Mouse (Mus musculus): ENCODE measurements at regions not wholly inside any gene's neighbourhood (a gene's known extent, or its start where the extent isn't known, plus 50 kb on each side); places are given as distances from the start of the nearest gene placed in this dataset.

GRCm38 (mm10) chr2:74187963-74188790, 277.1 kb upstream of the Atp5g3 start:
- no peak for DNase-seq (ENCODE audit: low spot score)

- no peak for DNase-seq (ENCODE audit: low spot score)
Observed at GRCm38 (mm10) chr2:74178106-74178505, 267.0 kb upstream of the Atp5g3 start.

DNA sequence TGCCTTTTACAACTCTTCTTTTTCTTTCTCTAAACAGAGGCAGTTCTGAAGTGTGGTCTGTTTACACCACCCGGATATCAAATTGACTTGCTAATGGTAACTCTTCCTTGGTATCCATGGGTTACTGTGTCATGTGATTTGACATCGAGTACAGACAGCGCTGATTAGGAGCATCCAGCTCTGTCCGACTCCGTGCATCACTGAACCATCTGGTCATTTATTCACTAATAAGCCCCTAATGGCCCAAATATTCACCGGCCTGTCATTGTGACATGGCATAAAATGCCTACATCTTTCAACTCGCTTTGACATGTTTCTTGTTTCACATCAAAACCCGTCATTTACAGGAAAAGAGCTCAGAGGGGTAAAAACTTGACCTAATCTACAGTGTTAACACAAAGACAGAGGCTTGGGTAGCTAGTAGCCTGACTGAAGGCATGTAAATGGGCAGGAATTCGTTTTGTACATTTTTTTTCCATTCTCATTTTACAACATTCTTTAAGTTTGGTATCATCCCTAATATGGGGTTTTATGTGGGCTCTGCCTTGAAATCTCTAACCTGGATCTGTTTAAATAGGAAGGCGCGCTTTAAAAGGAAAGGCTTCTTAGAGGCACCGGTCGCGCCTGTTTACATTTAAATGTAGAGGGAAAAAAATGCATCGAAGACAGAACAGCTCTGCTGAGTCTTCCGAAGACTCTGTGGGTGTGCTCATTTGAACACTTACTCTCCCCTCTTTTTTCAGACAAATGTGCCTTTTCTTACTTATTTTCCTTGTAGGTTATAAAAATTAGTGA, 257.8 kb upstream of the Atp5g3 start:
- DNase-seq (ENCODE audit: low spot score) = no peak

DNA sequence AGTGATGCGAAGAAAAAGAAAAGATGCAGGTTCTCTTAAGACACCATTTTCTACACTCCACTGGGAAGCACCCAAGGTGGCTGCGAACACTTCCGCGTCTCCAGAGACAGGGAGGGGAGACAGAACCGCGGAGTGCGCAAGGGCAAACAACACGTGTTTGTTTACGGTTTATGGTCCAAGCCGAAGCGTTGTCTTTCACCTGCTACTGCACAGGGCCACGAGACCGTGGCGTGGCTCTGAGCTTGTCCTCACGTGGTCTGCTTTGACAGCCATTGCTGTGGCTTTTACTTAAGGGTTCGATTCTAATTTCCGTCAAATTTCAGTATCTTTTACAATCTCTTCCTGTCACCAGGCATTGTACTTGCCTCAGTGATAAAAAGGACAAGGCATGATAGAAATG, 257.2 kb upstream of the Atp5g3 start:
- no peak for DNase-seq (ENCODE audit: low spot score)

DNA sequence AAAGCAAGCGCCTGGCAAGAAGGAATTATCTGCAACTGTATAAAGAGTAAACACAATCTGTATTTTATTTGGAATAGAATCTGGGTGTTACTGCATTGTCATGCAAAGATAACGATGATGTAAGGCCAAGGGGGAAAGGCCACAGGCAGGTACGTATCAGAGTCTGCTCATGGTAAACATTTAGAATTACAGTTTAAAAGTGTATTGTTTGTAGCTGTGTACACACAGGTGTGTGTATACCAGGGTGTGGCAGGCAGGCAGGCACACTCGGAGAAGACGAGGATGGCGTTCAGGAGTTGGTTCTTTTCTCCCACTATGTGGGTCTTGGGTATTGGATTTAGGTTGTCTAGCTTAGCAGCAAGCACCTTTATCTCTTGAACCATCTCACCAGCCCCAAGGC, 242.9 kb upstream of the Atp5g3 start:
- DNase-seq (ENCODE audit: low spot score) = no peak

- no peak for DNase-seq (ENCODE audit: low spot score)
Observed at GRCm38 (mm10) chr2:74153247-74153850, 242.2 kb upstream of the Atp5g3 start.

GRCm38 (mm10) chr2:74152534-74153246, 241.6 kb upstream of the Atp5g3 start:
- no peak for DNase-seq (ENCODE audit: low spot score)

DNA sequence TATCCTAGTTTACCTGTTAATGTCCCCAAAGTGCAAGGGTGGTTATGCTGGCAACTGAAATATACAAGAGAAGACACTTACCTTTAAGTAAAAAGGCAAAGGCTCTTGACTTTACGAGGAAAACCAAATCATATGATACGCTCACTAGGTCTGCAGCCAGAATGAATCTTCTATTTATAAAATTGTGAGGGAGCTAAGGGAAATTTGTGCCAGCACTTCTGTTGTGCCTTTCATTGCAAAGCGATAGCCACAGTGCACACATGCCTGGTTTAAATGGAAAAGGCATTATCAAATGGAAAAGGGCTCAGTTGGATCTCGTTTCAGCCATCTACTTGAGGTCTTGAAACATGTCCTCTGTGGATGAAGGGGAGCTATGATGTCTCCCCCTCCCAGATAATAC, 236.1 kb upstream of the Atp5g3 start:
- no peak for DNase-seq (ENCODE audit: low spot score)

DNA sequence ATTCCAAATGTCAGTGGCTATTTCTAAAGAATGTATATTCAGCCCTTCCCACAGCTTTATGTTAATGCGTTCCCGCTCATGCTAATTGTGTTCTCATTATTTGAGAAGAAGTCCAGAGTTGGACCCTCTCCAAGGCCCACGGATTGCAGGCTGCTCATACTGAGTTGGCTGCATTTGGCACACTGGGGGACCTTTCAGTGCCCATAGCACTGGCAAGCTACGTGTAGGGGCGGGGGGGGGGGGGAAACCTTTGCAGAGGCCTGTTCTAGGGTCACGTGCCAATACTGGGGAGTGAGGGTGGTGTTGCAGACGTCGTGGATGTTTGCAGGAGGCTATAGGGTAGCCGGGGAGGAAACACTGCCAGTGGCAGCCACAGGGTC, 225.5 kb upstream of the Atp5g3 start:
- DNase-seq (ENCODE audit: low spot score) = no peak

- DNase-seq (ENCODE audit: low spot score) = no peak
Observed at GRCm38 (mm10) chr2:74135963-74136623, 225.0 kb upstream of the Atp5g3 start.

GRCm38 (mm10) chr2:74130141-74130588, 219.0 kb upstream of the Atp5g3 start:
- no peak for DNase-seq (ENCODE audit: low spot score)

- DNase-seq (ENCODE audit: low spot score) = no peak
Observed at GRCm38 (mm10) chr2:74128782-74129538, 217.8 kb upstream of the Atp5g3 start.

GRCm38 (mm10) chr2:74127136-74127535, 216.0 kb upstream of the Atp5g3 start:
- DNase-seq (ENCODE audit: low spot score) = no peak

GRCm38 (mm10) chr2:74124252-74124651, 213.1 kb upstream of the Atp5g3 start:
- DNase-seq (ENCODE audit: low spot score) = no peak

DNA sequence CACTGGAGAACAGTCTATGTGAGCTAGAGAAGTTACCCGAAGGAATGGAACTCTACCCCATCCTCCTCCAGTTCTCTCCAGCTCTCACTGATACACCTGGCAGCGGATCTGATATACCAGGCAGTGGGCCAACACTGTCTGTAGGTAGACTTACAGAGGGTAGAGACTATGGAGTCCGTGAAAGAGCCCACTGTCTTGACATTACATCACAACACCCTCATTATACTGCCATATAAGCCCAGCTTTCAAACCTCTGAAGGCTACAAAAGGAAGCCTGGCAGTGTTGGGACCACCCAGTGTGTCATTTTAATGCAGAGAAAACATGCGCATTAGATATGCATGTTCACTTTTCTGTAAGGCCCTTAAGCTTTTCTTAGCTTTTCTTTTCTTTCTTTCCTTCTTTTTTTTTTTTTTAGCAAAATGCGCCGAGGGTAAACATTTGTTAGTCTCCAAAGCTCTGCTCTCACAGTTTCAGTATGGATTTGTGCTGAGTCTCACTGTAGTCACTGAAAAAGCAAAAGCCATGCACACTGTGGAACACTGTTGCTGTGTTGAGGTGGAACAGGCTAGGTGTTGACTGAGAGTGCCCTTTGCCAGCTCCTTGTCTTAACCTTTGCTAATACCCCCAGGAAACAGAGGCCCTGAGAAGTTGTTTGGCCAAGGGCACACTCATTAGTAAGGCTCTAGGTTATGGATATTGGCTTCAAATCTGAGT, 212.4 kb upstream of the Atp5g3 start:
- DNase-seq (ENCODE audit: low spot score) = no peak

DNA sequence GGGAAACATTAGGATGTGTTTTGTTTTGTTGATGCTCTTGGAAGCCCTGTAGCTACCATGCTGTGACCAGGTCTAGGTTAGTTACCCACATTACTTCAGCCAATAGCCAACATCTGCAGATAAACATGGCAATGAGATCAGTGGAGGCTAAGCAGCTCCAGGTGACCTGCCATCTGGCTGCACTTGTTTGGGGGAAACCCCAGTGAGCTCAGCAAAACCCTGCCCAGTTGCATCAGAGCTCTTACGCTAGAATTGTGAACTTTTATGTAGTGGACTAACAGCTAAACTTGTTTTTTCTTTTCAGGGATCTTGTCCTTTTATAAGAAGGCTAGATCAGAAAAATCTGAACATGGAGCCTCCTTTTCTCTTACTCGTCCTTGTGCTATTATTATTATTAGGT, 211.8 kb upstream of the Atp5g3 start:
- DNase-seq (ENCODE audit: low spot score) = no peak

DNA sequence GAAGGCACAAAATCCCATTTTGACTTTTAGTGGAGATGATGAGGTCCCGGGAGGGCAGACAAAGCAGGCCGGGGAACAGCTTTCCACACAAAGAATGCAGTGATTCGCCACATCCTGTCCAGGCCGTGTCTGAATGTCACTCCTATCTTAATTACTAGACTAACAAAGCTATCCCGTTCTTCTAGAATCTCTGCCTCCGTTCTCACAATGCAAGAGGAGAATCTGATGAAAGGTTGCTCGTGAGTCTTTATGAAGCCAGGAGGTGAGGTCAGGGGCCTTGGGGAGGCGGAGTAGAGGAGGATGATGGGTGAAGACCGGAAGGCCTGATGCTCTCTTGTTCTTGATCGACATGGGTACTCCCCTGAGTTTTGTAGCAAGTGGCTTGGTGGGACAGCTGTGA, 208.9 kb upstream of the Atp5g3 start:
- no peak for DNase-seq (ENCODE audit: low spot score)

DNA sequence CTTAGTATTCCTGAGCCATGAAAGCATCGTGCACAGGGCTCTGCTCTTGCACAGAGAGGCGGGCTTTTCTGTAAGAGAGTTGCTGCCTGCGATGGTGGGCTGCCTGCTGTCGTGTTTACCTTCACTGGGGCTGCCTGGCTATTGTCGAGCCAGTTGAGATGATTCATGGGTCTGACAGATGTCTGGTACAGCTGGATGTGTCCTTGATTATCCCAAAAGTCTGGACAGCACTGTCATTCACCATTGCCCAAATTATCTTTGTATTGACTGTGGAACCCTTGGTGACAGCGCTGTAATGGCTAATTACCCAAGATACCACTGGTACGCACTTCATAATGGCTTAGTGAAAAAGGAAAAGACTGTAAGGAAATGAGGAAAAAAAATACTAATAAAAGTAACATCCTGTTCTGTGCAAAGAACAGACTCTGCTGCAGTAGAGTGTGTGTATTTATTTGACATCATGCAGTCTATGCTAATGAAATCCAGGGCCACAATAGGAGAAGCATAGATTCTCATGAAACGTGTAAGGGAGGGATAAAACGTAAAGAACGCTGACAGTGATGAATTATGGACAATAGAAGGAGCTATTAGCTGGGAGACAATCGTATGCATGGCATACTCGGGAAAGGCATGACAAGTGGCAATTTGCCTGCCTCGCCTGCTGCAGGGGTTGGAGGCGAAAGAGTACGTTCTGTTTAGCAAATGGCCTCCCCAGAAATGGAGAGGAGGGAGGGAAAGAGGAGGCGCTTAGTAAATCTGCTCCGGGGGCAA, 208.2 kb upstream of the Atp5g3 start:
- no peak for DNase-seq (ENCODE audit: low spot score)

DNA sequence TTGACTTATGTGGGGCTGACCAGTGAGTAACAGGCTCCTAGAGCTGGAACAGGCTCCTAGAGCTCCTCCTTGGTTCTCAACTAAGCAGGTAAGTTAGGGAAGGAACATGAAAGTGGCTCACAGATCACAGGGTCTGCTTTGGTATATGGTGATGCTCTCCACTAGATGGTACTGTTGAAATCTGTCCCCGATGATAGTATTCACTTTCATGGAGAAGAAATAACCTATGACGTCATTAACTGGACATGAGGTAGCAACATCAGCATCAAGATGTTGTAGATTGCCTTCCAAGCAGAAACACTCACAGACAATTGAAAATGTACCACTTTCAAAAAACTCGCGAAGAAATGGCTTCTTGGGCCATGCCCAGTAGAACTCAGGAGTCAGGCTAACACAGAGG, 195.3 kb upstream of the Atp5g3 start:
- DNase-seq (ENCODE audit: low spot score) = no peak
